ENCODE assay signal across 10 mouse cellular contexts in the genomic region with DNA sequence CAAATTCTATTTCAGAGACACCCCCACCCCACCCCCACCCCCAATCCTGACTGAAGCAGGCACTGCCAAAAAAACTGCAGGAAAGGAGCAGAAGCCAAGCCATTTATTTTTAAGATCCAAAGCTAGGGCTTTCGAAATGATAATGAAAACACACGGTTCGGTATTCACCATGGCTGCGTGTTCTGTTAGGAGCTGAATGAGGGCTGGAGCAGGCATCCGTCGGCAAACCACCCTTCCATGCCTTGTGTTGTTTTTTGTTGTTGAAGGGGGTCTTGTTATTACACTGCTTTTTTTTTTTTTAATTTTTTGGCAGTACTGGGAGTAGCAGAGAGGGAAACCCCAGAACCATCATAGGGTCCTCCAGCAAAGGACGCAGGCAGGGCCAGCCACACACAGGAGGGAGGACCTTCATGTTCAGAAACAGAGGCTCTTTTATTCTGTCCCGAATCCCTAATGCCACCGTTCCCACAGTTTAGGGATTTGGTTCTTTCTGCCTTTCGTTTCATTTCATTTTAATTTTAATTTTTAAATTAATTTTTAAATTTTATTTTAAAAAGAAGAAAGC. TPM values are rescaled to one million over a fixed set of nuclear protein-coding genes. Genes with fewer than 3 reads are reported as not detected.
A peak's percentile ranks its signal among the peaks of the same experiment; 100 is the strongest.
DNase-seq lines count a peak whose midpoint lies in the region; ATAC-seq and TF ChIP-seq lines count a peak whose summit lies in the region.
"Had no signal": no experiment of that assay in that cellular context is flagged by ENCODE, and none has a peak within 500 bp of the region (broad histone marks: within the 10 kb centered on the region; RNA-seq: fewer than 3 reads in every experiment).

No protein-coding gene starts in this region.

- peak; percentile 61 for DNase-seq in cerebellum, adult 9-10 months
- DNase-seq in cerebellum, postnatal 14 days: no peak
- DNase-seq in layer of hippocampus, adult 2 months (ENCODE audit: low spot score in 2 of 2): no peak
- no peak for DNase-seq in layer of hippocampus, postnatal 10 days (ENCODE audit: low spot score in 2 of 2)
- no peak for DNase-seq in embryonic facial prominence, embryonic 14.5 days (ENCODE audit: low spot score)
- DNase-seq in midbrain, postnatal 0 days (ENCODE audit: low spot score): no peak
- no peak for DNase-seq in urinary bladder, postnatal 10 days (ENCODE audit: low spot score)
- DNase-seq in frontal cortex, postnatal 14 days (ENCODE audit: low spot score in 2 of 2): no peak

- H3K36me3 ChIP-seq in embryonic facial prominence, embryonic 14.5 days (ENCODE audit: control insufficient read depth, insufficient read depth, low read length): peaks cover 44% of the 10 kb centered on the region
- peaks cover 13% of the 10 kb centered on the region for H3K36me3 ChIP-seq in midbrain, postnatal 0 days (ENCODE audit: insufficient read depth, low read length)
- H3K36me3 ChIP-seq: liver, embryonic 15.5 days had no signal

- H3K4me1 ChIP-seq in embryonic facial prominence, embryonic 14.5 days (ENCODE audit: control insufficient read depth, insufficient read depth, low read length): peaks cover 22% of the 10 kb centered on the region
- 0 out of 2 replicates have a peak, but pooled peaks cover 5% of the 10 kb centered on the region for H3K4me1 ChIP-seq in midbrain, postnatal 0 days (ENCODE audit: insufficient read depth, low read length)
- H3K4me1 ChIP-seq: liver, embryonic 15.5 days had no signal

- H3K9ac ChIP-seq in embryonic facial prominence, embryonic 14.5 days (ENCODE audit: low read depth, low read length): peak overlapping the region; percentile 48; the same call in 1 of the 2 replicates
- peak overlapping the region; percentile 45; the same call in 1 of the 2 replicates for H3K9ac ChIP-seq in midbrain, postnatal 0 days (replicated peaks; ENCODE audit: low read length, poor library complexity, severe bottlenecking)
- H3K9ac ChIP-seq: liver, embryonic 15.5 days had no signal

- H3K4me2 ChIP-seq in embryonic facial prominence, embryonic 14.5 days (ENCODE audit: low read depth, low read length): peak overlapping the region; percentile 35
- peak overlapping the region; percentile 87 for H3K4me2 ChIP-seq in midbrain, postnatal 0 days (ENCODE audit: low read depth, low read length, poor library complexity, severe bottlenecking)
- H3K4me2 ChIP-seq: liver, embryonic 15.5 days had no signal

- peak overlapping the region; percentile 74 for H3K4me3 ChIP-seq in layer of hippocampus, adult 2 months
- H3K4me3 ChIP-seq in embryonic facial prominence, embryonic 14.5 days (ENCODE audit: low read depth, low read length): peak overlapping the region; percentile 16
- peak overlapping the region; percentile 26 for H3K4me3 ChIP-seq in midbrain, postnatal 0 days (ENCODE audit: low read depth, low read length)
- H3K4me3 ChIP-seq: liver, embryonic 15.5 days had no signal

- peak overlapping the region; percentile 100 for H3K27ac ChIP-seq in layer of hippocampus, adult 2 months
- peak overlapping the region; percentile 77 for H3K27ac ChIP-seq in embryonic facial prominence, embryonic 14.5 days (replicated peaks; ENCODE audit: low read depth, low read length)
- H3K27ac ChIP-seq in midbrain, postnatal 0 days (ENCODE audit: low read depth, low read length): peak overlapping the region; percentile 74
- H3K27ac ChIP-seq: liver, embryonic 15.5 days had no signal

- no peak for TF ChIP-seq CTCF in layer of hippocampus, adult 2 months (conservative IDR thresholded peaks at IDR 0.05)
- TF ChIP-seq CTCF in midbrain, postnatal 0 days (IDR thresholded peaks at IDR 0.05): no peak

- WGBS in embryonic facial prominence, embryonic 14.5 days: 47% methylated on average over 10 of the region's 10 CpGs
- 45% methylated on average over 10 of the region's 10 CpGs for WGBS in midbrain, postnatal 0 days

- H3K27me3 ChIP-seq in embryonic facial prominence, embryonic 14.5 days (replicated peaks; ENCODE audit: control insufficient read depth, insufficient read depth, low read length): no peaks in the 10 kb centered on the region
- no peaks in the 10 kb centered on the region for H3K27me3 ChIP-seq in midbrain, postnatal 0 days (ENCODE audit: insufficient read depth, low read length)

- ATAC-seq in embryonic facial prominence, embryonic 14.5 days (ENCODE audit: low read depth): no peak
- ATAC-seq in midbrain, postnatal 0 days (ENCODE audit: low FRiP score): no peak

- no peaks in the 10 kb centered on the region for H3K9me3 ChIP-seq in embryonic facial prominence, embryonic 14.5 days (ENCODE audit: control insufficient read depth, low read length)
- no peaks in the 10 kb centered on the region for H3K9me3 ChIP-seq in midbrain, postnatal 0 days (ENCODE audit: low read length)
- H3K9me3 ChIP-seq: liver, embryonic 15.5 days had no signal

RNA-seq across cellular contexts. Expression of a gene that starts 54.8 kb away (rescaled TPM):
- total RNA-seq in layer of hippocampus, adult 2 months (2021): 1 to 10 TPM; 3.1 to 3.9 TPM
- 1 to 10 TPM; 2.3 to 2.9 TPM for total RNA-seq in layer of hippocampus, postnatal 10 days (2021)
- 3.5 and 6.0 TPM in 2 replicates for polyA plus RNA-seq in embryonic facial prominence, embryonic 14.5 days (2014; fragmentation: Nextera tagmentation; extraction: Ambion mirVana)
- total RNA-seq in midbrain, postnatal 0 days (2014; rRNA removed): 1.6 TPM in 2 replicates
- 0.86 and 2.8 TPM in 2 replicates for polyA plus RNA-seq in midbrain, postnatal 0 days (2015; fragmentation: Nextera tagmentation; extraction: Ambion mirVana)
- total RNA-seq: neutrophil, adult 5-6 weeks had no signal

Comparison
In these comparisons a context has a peak if more than half of its experiments do, and no peak if none do; other contexts are left out.
1. H3K4me3 ChIP-seq: peak in every context shown above with its lines; median percentile 74 in layer of hippocampus, adult 2 months; 26 in midbrain, postnatal 0 days; 16 in embryonic facial prominence, embryonic 14.5 days.